Mouse (Mus musculus): ENCODE measurements around the gene Ebf3.

GRCm38 (mm10) chr7:137266575-137266974, 47.7 kb downstream of the Ebf3 start:
- TF ChIP-seq MAX (IDR thresholded peaks at IDR 0.05) (no peak), CTCF (IDR thresholded peaks at IDR 0.05; ENCODE audit: control insufficient read depth, insufficient read depth, insufficient read length) (no peak), CEBPB (IDR thresholded peaks at IDR 0.05; ENCODE audit: low read depth) (no peak), MYOG (IDR thresholded peaks at IDR 0.05; ENCODE audit: control insufficient read depth, extremely low read depth, insufficient read length) (no peak), USF1 (IDR thresholded peaks at IDR 0.05; ENCODE audit: low read depth) (no peak), MYOD1 (IDR thresholded peaks at IDR 0.05; ENCODE audit: control insufficient read depth, insufficient read length, low read depth) (no peak)

Data from C2C12 (cell line).